Mouse (Mus musculus) E14TG2a.4 (cell line): ENCODE measurements at regions not wholly inside any gene's neighbourhood (a gene's known extent, or its start where the extent isn't known, plus 50 kb on each side); places are given as distances from the start of the nearest gene placed in this dataset.

Experiments used
- CTCF ChIP-seq: conservative IDR thresholded peaks from 2 replicates; pipeline ENCODE4 v1.5.1; 2014; ENCODE audit warnings: low read length
- NANOG ChIP-seq: IDR thresholded peaks from 2 replicates; pipeline ENCODE4 v1.6.1; 2014; ENCODE audit warnings: borderline replicate concordance, low read length, mixed read lengths
- POU5F1 ChIP-seq: IDR thresholded peaks from 2 replicates; pipeline ENCODE4 v1.6.1; 2014; ENCODE audit warnings: low read length, borderline replicate concordance

- TF ChIP-seq CTCF: no peak
- no peak for TF ChIP-seq POU5F1
- TF ChIP-seq NANOG: no peak
Measured at GRCm38 (mm10) chr15:60728337-60728736, 125.2 kb downstream of the Fam84b start.
